Mouse (Mus musculus) MEL (cell line): ENCODE measurements around the gene Gpr161.

Experiments
- E2F4 ChIP-seq: IDR thresholded peaks from 2 replicates; pipeline ENCODE4 v1.6.1; 2011; ENCODE audit warnings: low read depth, low read length, improper control_type of control experiment, borderline replicate concordance
- GATA1 ChIP-seq: IDR thresholded peaks from 2 replicates; pipeline ENCODE4 v1.6.1; 2011; ENCODE audit warnings: low read depth, low read length, improper control_type of control experiment

GRCm38 (mm10) chr1:165274946-165275345 lies 20.6 kb upstream of the Gpr161 start:
- TF ChIP-seq E2F4 (no peak), GATA1 (no peak)
